Mouse (Mus musculus) megakaryocyte, embryonic 14.5 days (primary cell): Measurements from ENCODE around the gene Rhob.

Source experiments
- FLI1 ChIP-seq: IDR thresholded peaks from 2 replicates; pipeline ENCODE4 v1.6.1; 2012; ENCODE audit warnings: low read length, inconsistent platforms, mixed read lengths
- GATA1 ChIP-seq: IDR thresholded peaks from 3 replicates; pipeline ENCODE4 v1.6.1; 2012; ENCODE audit warnings: mixed read lengths, low read length, inconsistent platforms, borderline replicate concordance

DNA sequence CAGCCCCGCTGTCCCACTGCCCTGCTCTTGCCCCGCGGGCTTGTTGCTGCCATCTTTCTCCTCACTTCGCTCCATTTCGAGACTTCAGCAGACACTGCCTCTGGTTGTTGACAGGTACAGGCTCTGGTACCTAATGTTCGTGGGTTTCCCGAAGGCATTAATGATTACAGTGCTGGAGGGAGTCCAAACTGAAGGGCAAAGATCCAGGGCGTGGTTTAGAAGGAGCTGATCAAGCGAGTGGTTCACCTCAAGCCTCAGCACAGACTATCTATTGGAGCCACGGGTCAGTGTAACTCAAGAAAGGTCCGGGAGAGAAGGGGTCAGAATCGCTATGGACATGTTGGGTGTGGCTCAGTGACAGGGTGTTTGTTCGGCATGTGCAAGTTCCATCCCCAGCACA is 39.7 kb upstream of the Rhob start:
- no peak for TF ChIP-seq GATA1
- no peak for TF ChIP-seq FLI1
